Mouse (Mus musculus) left cerebral cortex, adult 9 months (tissue): ENCODE measurements around the gene Bmx.

Experiments used
- DNase-seq, 2 experiments: peaks; one replicate each; pipeline ENCODE4 v3.0.0; 2022; ENCODE audit warnings: low spot score in 2 of 2

Bmx gene

GRCm38 (mm10) chrX:164175311-164175710, 82.7 kb downstream of the Bmx start:
- DNase-seq = no peak

GRCm38 (mm10) chrX:164173880-164174279, 84.1 kb downstream of the Bmx start:
- DNase-seq = no peak

- DNase-seq = no peak
Observed at GRCm38 (mm10) chrX:164171034-164171433, 87.0 kb downstream of the Bmx start.

- no peak for DNase-seq
Observed at GRCm38 (mm10) chrX:164164681-164165080, 93.3 kb downstream of the Bmx start.

- no peak for DNase-seq
Observed at GRCm38 (mm10) chrX:164154594-164154993, 103.4 kb downstream of the Bmx start.

GRCm38 (mm10) chrX:164153606-164154005, 104.4 kb downstream of the Bmx start:
- DNase-seq = no peak

GRCm38 (mm10) chrX:164152703-164153102, 105.3 kb downstream of the Bmx start:
- no peak for DNase-seq

GRCm38 (mm10) chrX:164145463-164146250, 112.3 kb downstream of the Bmx start:
- DNase-seq = no peak
